Mouse (Mus musculus): ENCODE measurements around the gene Exoc1. TPM values are rescaled to one million over a fixed set of nuclear protein-coding genes. Genes with fewer than 3 reads are reported as not detected.

Gene Exoc1
- polyA plus RNA-seq (2012; fragmentation: generic; extraction: Trizol), result 17.6 TPM
- long read RNA-seq, experiment 1, transcript Exoc1-201 (18 exons, 3,272 nt), result major isoform, 21 of 30 reads
- long read RNA-seq, experiment 1, partial matches to known transcripts, result 5 of 30 reads
- long read RNA-seq, experiment 1, other reads (novel, unspliced or antisense), result 4 of 30 reads
- long read RNA-seq, experiment 2, transcript Exoc1-202 (19 exons, 3,371 nt), result minor isoform, 8 of 340 reads
- long read RNA-seq, experiment 2, transcript Exoc1-201 (18 exons, 3,272 nt), result major isoform, 289 of 340 reads
- long read RNA-seq, experiment 2, partial matches to known transcripts, result 14 of 340 reads
- long read RNA-seq, experiment 2, other reads (novel, unspliced or antisense), result 29 of 340 reads

DNA sequence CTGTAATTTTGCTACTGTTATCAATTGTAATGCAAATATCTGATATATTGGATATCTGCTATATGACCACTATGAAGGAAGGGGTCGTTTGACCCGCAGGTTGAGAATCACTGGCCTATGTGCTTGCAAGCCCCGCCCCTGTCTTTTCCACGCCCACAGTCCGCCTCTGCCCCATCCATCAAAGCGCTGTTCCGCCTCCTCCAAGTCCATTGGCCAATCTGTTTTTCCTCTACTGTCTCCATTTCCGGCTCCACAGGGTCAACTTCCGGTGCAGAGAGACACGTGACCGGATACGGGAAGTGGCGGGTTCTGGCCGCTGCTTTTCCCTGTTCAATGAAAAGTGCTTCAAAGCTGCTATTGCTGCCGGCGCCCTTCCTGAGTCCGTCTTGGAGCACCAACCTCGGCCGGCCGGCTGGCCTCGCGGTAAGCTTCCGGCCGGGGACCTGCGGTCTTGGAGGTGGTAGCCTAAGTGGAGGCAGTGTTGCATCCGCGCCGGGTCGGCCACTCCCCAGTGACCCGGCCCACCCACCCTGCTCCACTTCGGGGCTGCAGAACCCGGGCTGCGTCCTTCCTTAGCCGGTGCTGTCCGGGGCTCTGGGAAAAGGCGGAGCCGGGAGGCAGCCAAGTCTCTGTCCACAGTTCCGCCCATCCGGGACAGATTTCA, at the start of gene Exoc1:
Exoc1 (plus strand) TSS at position 272 of the 664 bp plus-strand sequence.
- H3K79me2 ChIP-seq (ENCODE audit: control insufficient read depth, insufficient read depth), result peaks cover 30% of the 10 kb centered on the region
- no peaks in the 10 kb centered on the region for H3K27me3 ChIP-seq (ENCODE audit: control insufficient read depth, insufficient read depth, insufficient read length)
- peak within 1 kb of the TSS; percentile 75 for H3K4me3 ChIP-seq (ENCODE audit: insufficient read depth, poor library complexity, severe bottlenecking)
- H3ac ChIP-seq (ENCODE audit: control insufficient read depth, insufficient read length, low read depth), result peak within 1 kb of the TSS; percentile 60
- peaks cover 11% of the 10 kb centered on the region for H3K79me3 ChIP-seq (ENCODE audit: low read depth)
- TF ChIP-seq MAX (IDR thresholded peaks at IDR 0.05) (peak; percentile 52), MYOG (IDR thresholded peaks at IDR 0.05; ENCODE audit: control insufficient read depth, extremely low read depth, insufficient read length) (no peak), FOSL1 (IDR thresholded peaks at IDR 0.05; ENCODE audit: insufficient read depth, low read length, poor library complexity, severe bottlenecking) (no peak), MYOD1 (IDR thresholded peaks at IDR 0.05; ENCODE audit: control insufficient read depth, insufficient read length, low read depth) (no peak), CEBPB (IDR thresholded peaks at IDR 0.05; ENCODE audit: low read depth) (no peak), USF1 (IDR thresholded peaks at IDR 0.05; ENCODE audit: low read depth) (peak; percentile 99), CTCF (IDR thresholded peaks at IDR 0.05; ENCODE audit: control insufficient read depth, insufficient read depth, insufficient read length) (no peak)
- peaks cover 8% of the 10 kb centered on the region for H3K36me3 ChIP-seq (ENCODE audit: control insufficient read depth, insufficient read depth)

DNA sequence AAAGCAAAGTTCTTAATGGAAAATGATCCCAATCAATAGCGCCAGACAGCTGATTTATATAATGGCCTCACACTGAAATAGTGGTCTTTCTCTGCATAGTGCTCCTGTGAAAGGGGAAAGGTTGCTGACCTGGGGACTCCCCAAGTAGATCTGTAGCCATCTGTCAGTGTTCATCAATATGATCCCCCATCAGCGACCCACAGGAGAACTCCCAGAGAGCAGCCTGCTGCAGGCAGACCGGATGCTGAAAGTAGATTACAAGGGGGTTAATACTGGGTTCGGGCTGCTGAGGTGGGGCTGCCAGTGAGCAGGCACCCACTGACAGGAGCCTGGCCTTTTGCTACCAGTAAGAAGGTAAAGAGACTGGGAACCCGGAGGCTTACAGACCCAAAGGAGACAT, 45.3 kb upstream of the Exoc1 start, which contains the start of gene Gm7271:
Gm7271 (plus strand) TSS at position 230 of the 400 bp plus-strand sequence.
- H3K79me2 ChIP-seq (ENCODE audit: control insufficient read depth, insufficient read depth), result no peaks in the 10 kb centered on the region
- peaks cover 4% of the 10 kb centered on the region for H3K27me3 ChIP-seq (ENCODE audit: control insufficient read depth, insufficient read depth, insufficient read length)
- no peaks in the 10 kb centered on the region for H3K79me3 ChIP-seq (ENCODE audit: low read depth)
- H3ac ChIP-seq (ENCODE audit: control insufficient read depth, insufficient read length, low read depth), result no peak within 1 kb of the TSS
- no peaks in the 10 kb centered on the region for H3K36me3 ChIP-seq (ENCODE audit: control insufficient read depth, insufficient read depth)
- TF ChIP-seq USF1 (IDR thresholded peaks at IDR 0.05; ENCODE audit: low read depth), result no peak
- TF ChIP-seq MYOD1 (IDR thresholded peaks at IDR 0.05; ENCODE audit: control insufficient read depth, insufficient read length, low read depth), result no peak
- TF ChIP-seq MYOG (IDR thresholded peaks at IDR 0.05; ENCODE audit: control insufficient read depth, extremely low read depth, insufficient read length), result no peak
- TF ChIP-seq CEBPB (IDR thresholded peaks at IDR 0.05; ENCODE audit: low read depth), result no peak
- no peak for TF ChIP-seq MAX (IDR thresholded peaks at IDR 0.05)
- TF ChIP-seq FOSL1 (IDR thresholded peaks at IDR 0.05; ENCODE audit: insufficient read depth, low read length, poor library complexity, severe bottlenecking), result no peak
- TF ChIP-seq CTCF (IDR thresholded peaks at IDR 0.05; ENCODE audit: control insufficient read depth, insufficient read depth, insufficient read length), result no peak
- H3K4me3 ChIP-seq (ENCODE audit: insufficient read depth, poor library complexity, severe bottlenecking), result no peak within 1 kb of the TSS

DNA sequence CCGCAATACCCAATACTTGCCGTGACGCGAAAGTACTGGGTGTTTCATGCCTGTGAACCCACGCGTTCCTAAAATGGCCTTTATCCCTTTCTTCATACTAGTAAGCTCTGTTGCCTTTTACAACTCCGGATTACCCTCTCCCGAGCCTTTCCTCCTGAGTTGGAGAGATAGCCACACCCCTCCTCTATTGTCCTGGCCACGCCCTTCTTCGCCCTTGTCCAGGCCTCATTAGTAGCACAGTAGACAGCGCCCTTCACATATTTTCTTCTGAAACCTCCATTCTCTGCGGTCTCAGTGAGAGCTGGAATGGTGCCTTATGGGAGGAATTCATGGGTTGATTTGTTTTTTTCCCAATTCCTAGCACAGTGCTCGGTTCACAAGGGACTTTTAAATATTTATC, 34.0 kb upstream of the Exoc1 start:
- Histone ChIP-seq H3K79me3 (ENCODE audit: low read depth) (no peaks in the 10 kb centered on the region), H3K27me3 (ENCODE audit: control insufficient read depth, insufficient read depth, insufficient read length) (no peaks in the 10 kb centered on the region), H3K79me2 (ENCODE audit: control insufficient read depth, insufficient read depth) (no peaks in the 10 kb centered on the region), H3K36me3 (ENCODE audit: control insufficient read depth, insufficient read depth) (no peaks in the 10 kb centered on the region), H3K4me3 (ENCODE audit: insufficient read depth, poor library complexity, severe bottlenecking) (no peak overlapping the region), H3ac (ENCODE audit: control insufficient read depth, insufficient read length, low read depth) (no peak overlapping the region)
- TF ChIP-seq MYOD1 (IDR thresholded peaks at IDR 0.05; ENCODE audit: control insufficient read depth, insufficient read length, low read depth) (no peak), MAX (IDR thresholded peaks at IDR 0.05) (no peak), FOSL1 (IDR thresholded peaks at IDR 0.05; ENCODE audit: insufficient read depth, low read length, poor library complexity, severe bottlenecking) (no peak), MYOG (IDR thresholded peaks at IDR 0.05; ENCODE audit: control insufficient read depth, extremely low read depth, insufficient read length) (no peak), USF1 (IDR thresholded peaks at IDR 0.05; ENCODE audit: low read depth) (no peak), CEBPB (IDR thresholded peaks at IDR 0.05; ENCODE audit: low read depth) (no peak), CTCF (IDR thresholded peaks at IDR 0.05; ENCODE audit: control insufficient read depth, insufficient read depth, insufficient read length) (no peak)

DNA sequence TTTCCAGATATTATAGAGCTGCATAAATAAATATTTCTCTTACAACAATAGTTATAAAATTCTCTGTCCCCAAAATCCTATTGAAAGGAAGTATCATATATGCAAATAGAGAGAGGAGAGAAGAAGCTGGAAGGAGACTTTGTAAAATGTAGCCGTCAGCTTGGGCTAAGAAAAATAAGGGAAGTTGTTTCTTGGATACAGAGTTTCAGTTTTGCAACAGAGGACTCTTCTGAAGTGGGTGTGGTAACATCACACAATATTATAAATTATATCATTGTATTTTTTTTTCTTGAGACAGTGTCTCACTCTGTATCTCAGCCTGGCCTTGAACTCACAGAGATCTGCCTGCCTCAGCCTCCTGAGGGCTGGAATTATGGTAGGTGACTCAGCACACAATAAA, 6.7 kb upstream of the Exoc1 start:
- Histone ChIP-seq H3K27me3 (ENCODE audit: control insufficient read depth, insufficient read depth, insufficient read length) (no peaks in the 10 kb centered on the region), H3K4me3 (ENCODE audit: insufficient read depth, poor library complexity, severe bottlenecking) (no peak overlapping the region), H3K79me2 (ENCODE audit: control insufficient read depth, insufficient read depth) (no peaks in the 10 kb centered on the region), H3K36me3 (ENCODE audit: control insufficient read depth, insufficient read depth) (no peaks in the 10 kb centered on the region), H3ac (ENCODE audit: control insufficient read depth, insufficient read length, low read depth) (no peak overlapping the region), H3K79me3 (ENCODE audit: low read depth) (no peaks in the 10 kb centered on the region)
- no peak for TF ChIP-seq MYOG (IDR thresholded peaks at IDR 0.05; ENCODE audit: control insufficient read depth, extremely low read depth, insufficient read length)
- no peak for TF ChIP-seq USF1 (IDR thresholded peaks at IDR 0.05; ENCODE audit: low read depth)
- no peak for TF ChIP-seq MYOD1 (IDR thresholded peaks at IDR 0.05; ENCODE audit: control insufficient read depth, insufficient read length, low read depth)
- no peak for TF ChIP-seq CEBPB (IDR thresholded peaks at IDR 0.05; ENCODE audit: low read depth)
- no peak for TF ChIP-seq FOSL1 (IDR thresholded peaks at IDR 0.05; ENCODE audit: insufficient read depth, low read length, poor library complexity, severe bottlenecking)
- TF ChIP-seq MAX (IDR thresholded peaks at IDR 0.05), result no peak
- no peak for TF ChIP-seq CTCF (IDR thresholded peaks at IDR 0.05; ENCODE audit: control insufficient read depth, insufficient read depth, insufficient read length)

GRCm38 (mm10) chr5:76524623-76525022, 4.5 kb upstream of the Exoc1 start:
- no peaks in the 10 kb centered on the region for H3K36me3 ChIP-seq (ENCODE audit: control insufficient read depth, insufficient read depth)
- peaks cover under 1% of the 10 kb centered on the region for H3K79me3 ChIP-seq (ENCODE audit: low read depth)
- peaks cover 3% of the 10 kb centered on the region for H3K79me2 ChIP-seq (ENCODE audit: control insufficient read depth, insufficient read depth)
- no peaks in the 10 kb centered on the region for H3K27me3 ChIP-seq (ENCODE audit: control insufficient read depth, insufficient read depth, insufficient read length)
- H3K4me3 ChIP-seq (ENCODE audit: insufficient read depth, poor library complexity, severe bottlenecking), result no peak overlapping the region
- H3ac ChIP-seq (ENCODE audit: control insufficient read depth, insufficient read length, low read depth), result no peak overlapping the region
- TF ChIP-seq USF1 (IDR thresholded peaks at IDR 0.05; ENCODE audit: low read depth) (no peak), MYOD1 (IDR thresholded peaks at IDR 0.05; ENCODE audit: control insufficient read depth, insufficient read length, low read depth) (no peak), MYOG (IDR thresholded peaks at IDR 0.05; ENCODE audit: control insufficient read depth, extremely low read depth, insufficient read length) (no peak), MAX (IDR thresholded peaks at IDR 0.05) (no peak)
